Mouse (Mus musculus) heart, postnatal 36 days (tissue): ENCODE results near the gene Gm21976. TPM values are rescaled to one million over a fixed set of nuclear protein-coding genes. Genes with fewer than 3 reads are reported as not detected.

Experiments used
- DNase-seq, 2 experiments: peaks; one replicate each; pipeline ENCODE4 v3.0.0; 2021 to 2022
- intact Hi-C: fragments of 180-260 bp; cut with DNase I; formaldehyde crosslinking; loops from one replicate; pipeline ENCODE4 v1.15.1; 2025
- total RNA-seq, 2 experiments: library from RNA; stranded (reverse); gene quantifications; 2 replicates each; pipeline ENCODE4 v1.2.3; 2021

Gene Gm21976
- total RNA-seq, 2 experiments from 2014 or later, result not detected

GRCm38 (mm10) chr13:98351527-98351926, 71.8 kb downstream of the Gm21976 start:
- intact Hi-C loops, result loop anchor here (5.0 kb wide), 1 partner anchor 236 kb away; no protein-coding TSS in a partner anchor
- DNase-seq, result no peak

GRCm38 (mm10) chr13:98352381-98352975, 72.8 kb downstream of the Gm21976 start:
- no peak for DNase-seq
- intact Hi-C loops, result loop anchor here (5.0 kb wide), 1 partner anchor 235 kb away; no protein-coding TSS in a partner anchor

- intact Hi-C loops, result loop anchor here (5.0 kb wide), 1 partner anchor 234 kb away; no protein-coding TSS in a partner anchor
- DNase-seq, result no peak
Measured at GRCm38 (mm10) chr13:98353709-98354089, 74.0 kb downstream of the Gm21976 start.

- peak; percentile 28 to 42 for DNase-seq
- intact Hi-C loops, result loop anchor here (5.0 kb wide), 1 partner anchor 233 kb away; no protein-coding TSS in a partner anchor
Measured at GRCm38 (mm10) chr13:98354090-98354801, 74.6 kb downstream of the Gm21976 start, which contains the start of gene Foxd1. Gene Foxd1 (plus strand): TSS chr13:98354242.

- intact Hi-C loops, result loop anchor here (5.0 kb wide), 2 partner anchors 147 to 232 kb away; no protein-coding TSS in a partner anchor
- peak; percentile 20 to 37 for DNase-seq
Measured at GRCm38 (mm10) chr13:98354871-98355558, 75.3 kb downstream of the Gm21976 start.

GRCm38 (mm10) chr13:98355559-98356111, 75.9 kb downstream of the Gm21976 start:
- intact Hi-C loops, result loop anchor here (5.0 kb wide), 1 partner anchor 147 kb away; no protein-coding TSS in a partner anchor
- DNase-seq, result peak in 1 of 2 experiments; percentile 36

GRCm38 (mm10) chr13:98356176-98356972, 76.7 kb downstream of the Gm21976 start:
- DNase-seq, result no peak
- intact Hi-C loops, result loop anchor here (5.0 kb wide), 1 partner anchor 146 kb away; no protein-coding TSS in a partner anchor

Other genes starting within 250 kb of the Gm21976 start
- gene Arhgef28, start 73.4 kb upstream of the Gm21976 start, total RNA-seq, result 1 to 10 TPM; 4.5 to 4.9 TPM
- 1 to 10 TPM; 5.2 to 6.6 TPM for gene Utp15, start 16.8 kb upstream of the Gm21976 start, total RNA-seq
- gene Ankra2, start 16.8 kb upstream of the Gm21976 start, total RNA-seq, result 10 to 100 TPM; 36.4 to 39.9 TPM
- 100 to 1,000 TPM; 212 to 214 TPM for gene Btf3, start 37.1 kb downstream of the Gm21976 start, total RNA-seq
- under 1 TPM; 0.05 to 0.08 TPM for gene Foxd1, start 74.4 kb downstream of the Gm21976 start, total RNA-seq
- not detected for gene Gm10320, start 212.1 kb downstream of the Gm21976 start, total RNA-seq